Mouse (Mus musculus): ENCODE measurements around the gene Frs2. TPM values are rescaled to one million over a fixed set of nuclear protein-coding genes. Genes with fewer than 3 reads are reported as not detected.
"Not testable (repeated sequence)": the region's sequence is repeated elsewhere in the genome, so short reads cannot be mapped to it uniquely, and the experiment has no call there.

Gene Frs2
- total RNA-seq, 2 experiments from 2014 or later, result 28.0 to 30.0 TPM

GRCm38 (mm10) chr10:117045175-117046056, 102.9 kb downstream of the Frs2 start, which contains the start of gene Lrrc10:
Lrrc10 (plus strand) TSS chr10:117045341.
- peak; percentile 28 to 31 for DNase-seq (ENCODE audit: low spot score in 2 of 2)

GRCm38 (mm10) chr10:117043497-117044166, 104.7 kb downstream of the Frs2 start:
- DNase-seq (ENCODE audit: low spot score in 2 of 2), result not testable (repeated sequence)

GRCm38 (mm10) chr10:117042295-117042694, 106.0 kb downstream of the Frs2 start:
- DNase-seq (ENCODE audit: low spot score in 2 of 2), result no peak

- no peak for DNase-seq (ENCODE audit: low spot score in 2 of 2)
These were observed 108.0 kb downstream of the Frs2 start for GRCm38 (mm10) chr10:117040355-117040754.

GRCm38 (mm10) chr10:117033785-117034184, 114.5 kb downstream of the Frs2 start:
- DNase-seq (ENCODE audit: low spot score in 2 of 2), result peak; percentile 69 to 76

GRCm38 (mm10) chr10:117031160-117031559, 117.2 kb downstream of the Frs2 start:
- DNase-seq (ENCODE audit: low spot score in 2 of 2), result no peak

GRCm38 (mm10) chr10:117026176-117026575, 122.2 kb downstream of the Frs2 start:
- no peak for DNase-seq (ENCODE audit: low spot score in 2 of 2)

- not testable (repeated sequence) for DNase-seq (ENCODE audit: low spot score in 2 of 2)
These were observed 122.6 kb downstream of the Frs2 start for GRCm38 (mm10) chr10:117025776-117026175.

- DNase-seq (ENCODE audit: low spot score in 2 of 2), result no peak
These were observed 124.6 kb downstream of the Frs2 start for GRCm38 (mm10) chr10:117023693-117024092.

GRCm38 (mm10) chr10:117021020-117021754, 127.1 kb downstream of the Frs2 start:
- no peak for DNase-seq (ENCODE audit: low spot score in 2 of 2)

Other genes starting within 250 kb of the Frs2 start
- 10 to 100 TPM; 67.3 to 69.6 TPM for gene Rab3ip, start 197.8 kb downstream of the Frs2 start, total RNA-seq (2021)
- gene Gm10271, start 175.9 kb downstream of the Frs2 start, total RNA-seq (2021), result not detected
- 1 to 10 TPM; 2.2 to 2.3 TPM for gene Best3, start 162.2 kb downstream of the Frs2 start, total RNA-seq (2021)
- under 1 TPM in 1 of 2 experiments, not detected in 1; 0.30 TPM for gene Lrrc10, start 103.2 kb downstream of the Frs2 start, total RNA-seq (2021)
- gene Cct2, start 84.7 kb downstream of the Frs2 start, total RNA-seq (2021), result 100 to 1,000 TPM; 203 to 205 TPM
- gene Yeats4, start 76.0 kb upstream of the Frs2 start, total RNA-seq (2021), result 10 to 100 TPM; 44.1 to 46.6 TPM
- not detected for gene 9530003J23Rik, start 90.2 kb upstream of the Frs2 start, total RNA-seq (2021)
- gene Lyz2, start 133.8 kb upstream of the Frs2 start, total RNA-seq (2021), result 1 to 10 TPM; 7.3 to 7.9 TPM
- under 1 TPM; 0.72 to 0.88 TPM for gene Lyz1, start 144.3 kb upstream of the Frs2 start, total RNA-seq (2021)
- gene Cpsf6, start 231.5 kb upstream of the Frs2 start, total RNA-seq (2021), result 100 to 1,000 TPM; 107 to 114 TPM